Mouse (Mus musculus): ENCODE data around the gene Ccdc107.

GRCm38 (mm10) chr4:43507938-43508665 is 15.4 kb downstream of the Ccdc107 start:
- TF ChIP-seq GATA1 (IDR thresholded peaks at IDR 0.05; ENCODE audit: borderline replicate concordance, low read length) (no peak), FLI1 (IDR thresholded peaks at IDR 0.05; ENCODE audit: low read length) (no peak)

Data from megakaryocyte, embryonic 14.5 days (primary cell).